In the genomic region with DNA sequence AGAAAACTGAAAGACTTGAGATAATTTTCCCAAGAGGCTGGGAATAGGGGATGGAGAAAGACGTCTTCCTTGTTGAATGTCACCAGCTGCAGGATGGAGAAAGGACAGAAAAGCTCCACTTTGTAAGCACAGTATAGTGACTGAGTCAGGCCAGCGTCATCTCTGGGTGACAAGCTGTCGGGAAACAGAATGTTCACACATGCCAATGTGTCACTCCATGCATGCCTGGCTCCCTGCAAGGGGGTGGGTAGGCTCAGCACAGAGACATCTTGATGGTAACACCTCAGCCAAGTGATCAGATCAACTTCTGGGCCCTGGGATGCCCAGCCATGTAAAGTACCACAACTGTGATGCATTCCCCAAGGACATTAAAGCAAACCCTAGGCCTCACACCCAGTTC, we compare ENCODE assay signal across 11 mouse cellular contexts.
"Had no signal": no experiment of that assay in that cellular context is flagged by ENCODE, and none has a peak within 500 bp of the region (broad histone marks: within the 10 kb centered on the region; RNA-seq: fewer than 3 reads in every experiment).

No protein-coding gene starts in this region.

- H3K4me1 ChIP-seq: liver, embryonic 13.5 days had no signal

- H3K27ac ChIP-seq: liver, embryonic 13.5 days had no signal

- H3K9me3 ChIP-seq: liver, embryonic 13.5 days had no signal

- H3K27me3 ChIP-seq: liver, embryonic 13.5 days had no signal

- H3K4me3 ChIP-seq: liver, embryonic 13.5 days had no signal

- H3K36me3 ChIP-seq: liver, embryonic 13.5 days had no signal

- H3K9ac ChIP-seq: liver, embryonic 13.5 days had no signal

- DNase-seq: kidney, adult 18-20 months; kidney, adult 9 months; kidney, postnatal 14 days; kidney, postnatal 4 days; liver, embryonic 13.5 days; midbrain, embryonic 14.5 days; thymus, adult 18-20 months; thymus, postnatal 36 days had no signal

- ATAC-seq: intestine, embryonic 16.5 days; lung, postnatal 0 days had no signal

- H3K4me2 ChIP-seq: liver, embryonic 13.5 days; midbrain, embryonic 11.5 days had no signal
